Mouse (Mus musculus): ENCODE data around the gene Ulk4. TPM values are rescaled to one million over a fixed set of nuclear protein-coding genes. Genes with fewer than 3 reads are reported as not detected.
A peak's percentile ranks its signal among the peaks of the same experiment; 100 is the strongest.

Gene Ulk4
- polyA plus RNA-seq, 1 experiment = 5.9 TPM

DNA sequence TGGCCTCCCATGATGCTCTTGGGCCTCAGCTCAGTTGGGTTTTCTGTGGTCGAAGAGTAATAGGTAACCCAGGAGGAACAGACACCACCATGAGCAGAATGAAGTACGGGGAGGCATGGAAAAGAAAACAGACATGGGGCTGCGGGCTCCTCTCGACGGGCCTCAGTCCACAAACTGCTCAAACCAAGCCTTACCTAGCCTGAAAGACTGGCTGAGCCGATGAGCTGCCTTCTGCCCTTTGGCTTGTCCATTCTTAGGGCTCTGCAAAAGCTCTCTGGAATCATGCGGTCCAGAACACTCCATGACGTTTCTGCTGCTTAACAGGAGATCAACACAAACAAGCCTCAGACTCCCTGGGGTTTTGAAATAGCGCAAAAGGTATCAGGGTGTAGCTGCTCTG lies 19.9 kb downstream of the Ulk4 start:
- DNase-seq (ENCODE audit: extremely low spot score in 1 of 2, low spot score in 1 of 2) = no peak

DNA sequence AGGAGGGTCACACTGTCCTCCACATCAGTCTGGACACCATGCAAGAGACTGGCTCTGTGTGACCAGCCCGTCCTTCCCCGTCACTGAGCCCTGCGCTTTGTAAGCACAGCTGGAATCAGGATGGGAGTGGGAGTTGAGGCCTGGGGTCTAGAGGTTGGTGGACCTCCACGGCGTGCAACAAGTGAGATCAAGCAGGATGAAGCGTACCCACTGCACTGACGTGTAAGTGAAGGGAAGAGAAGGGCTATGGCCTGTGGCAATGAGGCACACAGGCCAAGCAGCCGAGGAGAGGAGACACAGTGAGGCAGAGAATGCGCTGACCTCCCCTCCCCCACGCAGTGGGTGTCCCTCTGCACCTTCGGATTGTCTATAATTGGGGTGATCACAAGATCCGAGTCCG lies 22.2 kb downstream of the Ulk4 start:
- DNase-seq (ENCODE audit: extremely low spot score in 1 of 2, low spot score in 1 of 2) = no peak

DNA sequence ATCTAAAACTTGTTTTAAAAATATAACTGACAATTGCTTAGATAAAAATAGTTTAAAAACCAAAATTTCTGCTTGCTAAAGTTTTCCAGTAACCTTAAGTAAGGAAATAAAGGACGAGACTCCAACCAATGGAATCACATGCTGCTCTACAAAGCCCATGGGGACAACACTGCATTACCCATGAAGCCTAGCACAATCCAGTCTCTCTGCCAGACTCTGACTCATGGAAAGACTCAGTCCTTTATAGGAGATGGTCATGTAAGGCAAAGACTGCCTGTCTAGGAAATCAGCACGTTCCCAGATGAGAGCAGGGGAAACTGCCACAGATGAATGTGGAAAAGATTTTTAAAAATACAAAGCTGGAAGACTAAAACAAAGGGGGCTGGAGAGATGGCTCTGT lies 23.0 kb downstream of the Ulk4 start:
- DNase-seq (ENCODE audit: extremely low spot score in 1 of 2, low spot score in 1 of 2) = peak in 1 of 2 experiments; percentile 32

DNA sequence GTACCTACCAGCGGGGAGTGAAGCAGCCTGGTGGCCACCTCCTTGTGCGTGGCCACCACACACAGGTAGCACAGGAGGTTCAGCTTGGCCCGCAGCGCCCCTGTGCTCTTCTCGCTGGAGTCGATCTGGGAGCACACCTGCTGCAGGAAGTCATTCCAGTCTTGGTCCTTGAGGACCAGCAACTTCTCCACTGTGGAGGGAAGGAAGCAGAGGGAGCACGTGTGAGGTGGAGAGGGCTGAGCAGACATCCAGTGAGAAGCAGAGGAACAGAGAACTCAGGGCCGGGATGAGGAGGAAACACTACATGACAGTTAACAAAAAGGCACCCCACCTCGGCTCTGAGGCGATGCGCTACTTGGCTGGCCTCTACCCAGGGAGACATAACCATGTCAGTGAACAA lies 26.1 kb downstream of the Ulk4 start:
- no peak for DNase-seq (ENCODE audit: extremely low spot score in 1 of 2, low spot score in 1 of 2)

DNA sequence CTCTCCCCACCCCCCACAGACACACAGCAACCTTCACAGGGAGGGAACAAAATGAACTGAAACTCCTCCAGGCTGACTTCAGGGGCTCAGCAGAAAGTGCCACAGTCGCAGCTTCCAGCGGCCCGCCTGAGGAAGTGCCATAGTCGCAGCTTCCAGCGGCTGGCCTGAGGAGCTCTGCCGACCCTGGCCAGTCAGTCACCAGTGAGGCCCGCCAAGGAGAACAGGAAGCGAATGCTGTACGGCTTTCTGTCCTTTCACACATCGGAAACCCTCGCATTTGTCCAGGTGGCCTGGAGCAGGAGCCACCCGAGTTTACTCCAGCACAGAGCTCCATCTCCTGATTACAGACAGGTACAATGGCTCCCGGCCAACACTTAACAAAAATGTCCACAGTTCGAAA lies 27.2 kb downstream of the Ulk4 start:
- no peak for DNase-seq (ENCODE audit: extremely low spot score in 1 of 2, low spot score in 1 of 2)

DNA sequence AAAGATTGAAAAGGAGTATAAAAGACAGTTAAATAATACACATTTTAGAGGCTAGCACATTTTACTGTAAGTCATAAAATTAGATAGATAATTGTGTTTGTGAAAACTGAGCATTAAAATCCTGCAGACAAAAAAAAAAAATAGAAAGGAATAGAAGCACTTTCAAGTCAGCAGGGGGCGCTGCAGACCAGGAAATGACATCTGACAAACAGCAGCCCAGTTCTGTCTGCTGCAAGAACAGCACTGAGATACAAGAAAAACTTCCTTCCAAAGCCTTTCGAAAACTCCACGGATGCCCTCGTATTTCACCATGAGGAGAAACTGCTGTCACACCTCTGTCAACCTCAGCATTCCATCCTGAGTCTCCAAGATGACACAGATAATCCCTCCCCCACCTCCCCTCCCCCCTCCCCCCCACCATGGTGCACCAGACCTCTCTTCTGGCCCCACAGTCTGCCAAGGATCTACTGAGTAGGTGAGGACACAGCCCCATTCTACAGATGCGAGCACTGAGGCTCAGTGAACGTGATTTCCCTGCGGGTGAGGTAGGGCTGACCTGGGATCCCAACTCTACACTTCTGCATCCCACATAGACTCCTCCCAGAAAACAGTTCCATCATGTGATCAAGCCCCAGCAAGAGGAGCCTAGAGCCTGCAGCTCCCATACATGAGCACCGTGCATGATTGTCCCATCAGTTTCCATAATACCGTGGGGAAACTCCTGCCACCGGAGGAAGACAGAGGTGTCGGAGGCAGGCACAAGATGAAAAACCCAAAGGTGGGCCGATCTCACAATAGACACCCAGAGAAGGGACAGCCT lies 28.8 kb downstream of the Ulk4 start:
- DNase-seq (ENCODE audit: extremely low spot score in 1 of 2, low spot score in 1 of 2) = peak; percentile 53 to 94

DNA sequence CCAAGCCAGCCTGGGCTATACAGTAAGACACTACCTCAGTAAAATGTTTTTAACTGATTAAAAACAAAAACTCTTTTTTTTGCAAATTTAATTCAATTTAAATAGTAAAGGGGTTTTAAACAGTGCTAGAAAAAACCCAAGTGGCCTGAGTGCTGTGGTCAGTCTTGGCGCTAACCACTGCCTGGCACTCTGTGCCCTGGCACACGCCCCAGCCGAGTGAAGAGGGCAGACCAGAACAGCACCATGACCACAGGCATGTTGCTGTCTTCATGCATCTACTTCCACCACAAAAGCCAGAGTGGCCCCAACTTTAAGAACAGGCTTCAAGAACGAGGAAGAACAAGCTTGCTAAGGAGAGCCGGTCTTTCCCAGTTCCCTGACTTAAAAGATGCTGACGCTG lies 29.9 kb downstream of the Ulk4 start:
- no peak for DNase-seq (ENCODE audit: extremely low spot score in 1 of 2, low spot score in 1 of 2)

DNA sequence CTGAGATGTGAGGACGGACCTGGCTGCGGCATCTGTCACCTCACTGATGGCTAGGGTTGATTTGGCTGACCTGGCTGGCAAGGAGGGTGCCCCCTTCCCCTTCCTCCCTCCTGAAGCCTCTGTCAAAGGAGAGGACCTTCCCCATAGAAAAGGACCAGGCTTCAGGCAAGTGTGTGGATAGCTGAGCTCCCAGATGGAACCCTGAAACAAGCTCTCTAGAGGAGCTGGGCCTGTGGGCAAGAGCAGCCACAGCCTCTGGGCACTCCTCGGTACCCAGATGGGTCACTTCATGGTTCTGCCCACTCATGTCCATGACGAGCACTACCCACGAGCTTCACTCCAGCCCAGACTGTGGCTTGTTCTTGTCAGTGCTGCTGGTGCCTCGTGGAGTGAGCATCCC lies 34.7 kb downstream of the Ulk4 start:
- no peak for DNase-seq (ENCODE audit: extremely low spot score in 1 of 2, low spot score in 1 of 2)

DNA sequence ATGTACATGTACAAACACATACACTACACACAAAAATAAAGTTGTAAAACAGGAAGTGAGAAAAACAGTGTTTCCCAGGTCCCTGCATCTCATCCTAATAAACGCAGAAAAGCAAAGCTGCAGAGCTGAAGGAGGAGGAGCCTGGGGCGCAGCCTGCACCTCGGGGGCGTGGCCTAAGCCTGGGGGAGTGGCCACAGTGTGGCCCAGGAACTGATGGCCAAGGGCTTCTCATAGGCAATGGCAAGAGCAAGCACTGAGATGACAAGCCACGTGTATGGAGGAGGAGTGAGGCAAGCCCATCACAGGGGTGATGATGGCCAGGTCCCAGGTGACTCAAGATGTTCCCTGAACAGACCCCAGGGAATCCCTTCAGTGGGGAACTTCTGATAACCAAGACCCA lies 35.2 kb downstream of the Ulk4 start:
- DNase-seq (ENCODE audit: extremely low spot score in 1 of 2, low spot score in 1 of 2) = no peak

DNA sequence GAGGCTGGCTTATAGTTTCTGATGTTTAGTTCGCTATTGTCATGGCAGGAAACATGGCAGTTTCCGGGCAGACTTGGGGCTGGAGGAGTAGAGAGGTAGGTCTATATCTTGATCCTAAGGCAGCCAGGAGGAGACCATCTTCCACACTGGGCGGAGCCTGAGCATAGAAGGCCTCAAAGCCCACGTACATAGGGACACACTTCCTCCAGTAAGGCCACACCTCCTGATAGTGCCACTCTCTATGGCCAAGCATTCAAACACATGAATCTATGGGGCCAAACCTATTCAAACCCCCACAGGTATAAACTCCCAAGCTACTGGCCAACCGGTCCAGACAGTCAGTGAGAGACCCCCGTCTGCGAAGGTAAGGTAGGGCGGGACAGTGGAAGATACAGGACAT lies 35.6 kb downstream of the Ulk4 start:
- DNase-seq (ENCODE audit: extremely low spot score in 1 of 2, low spot score in 1 of 2) = no peak

DNA sequence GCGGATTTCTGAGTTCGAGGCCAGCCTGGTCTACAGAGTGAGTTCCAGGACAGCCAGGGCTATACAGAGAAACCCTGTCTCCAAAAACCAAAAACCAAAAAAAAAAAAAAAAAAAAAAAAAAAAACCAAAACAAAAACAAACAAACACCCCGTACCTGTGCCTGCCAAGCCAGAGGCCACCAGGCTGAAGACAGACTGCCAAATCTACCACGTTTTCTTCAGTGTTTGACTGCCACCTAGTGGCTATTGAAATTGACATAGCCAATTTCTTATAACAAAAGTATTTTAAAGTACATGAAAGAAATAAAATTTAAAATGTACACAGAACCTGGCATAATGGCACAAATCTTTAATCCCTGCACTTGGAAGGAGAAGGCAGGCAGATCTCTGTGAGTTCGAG lies 36.8 kb downstream of the Ulk4 start:
- DNase-seq (ENCODE audit: extremely low spot score in 1 of 2, low spot score in 1 of 2) = peak in 1 of 2 experiments; percentile 88

DNA sequence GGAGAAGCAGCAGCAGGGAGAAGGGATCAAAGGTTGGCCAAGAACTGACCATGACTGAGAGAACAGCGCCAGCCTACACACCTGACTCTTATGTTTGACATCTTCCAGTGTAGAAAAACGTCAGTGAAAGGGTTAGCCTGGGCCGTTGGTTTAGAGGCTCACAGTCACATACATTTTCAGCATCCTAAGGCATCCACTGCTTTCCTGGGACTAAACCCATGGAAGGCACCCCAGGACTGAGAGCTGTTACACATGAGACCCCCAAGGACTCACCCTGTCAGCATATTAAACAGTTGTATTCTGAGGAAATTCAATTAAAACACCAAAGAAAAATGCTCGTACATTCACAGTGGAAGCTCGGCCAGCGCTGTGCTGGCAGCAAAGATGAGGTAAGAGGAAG lies 37.4 kb downstream of the Ulk4 start:
- no peak for DNase-seq (ENCODE audit: extremely low spot score in 1 of 2, low spot score in 1 of 2)

DNA sequence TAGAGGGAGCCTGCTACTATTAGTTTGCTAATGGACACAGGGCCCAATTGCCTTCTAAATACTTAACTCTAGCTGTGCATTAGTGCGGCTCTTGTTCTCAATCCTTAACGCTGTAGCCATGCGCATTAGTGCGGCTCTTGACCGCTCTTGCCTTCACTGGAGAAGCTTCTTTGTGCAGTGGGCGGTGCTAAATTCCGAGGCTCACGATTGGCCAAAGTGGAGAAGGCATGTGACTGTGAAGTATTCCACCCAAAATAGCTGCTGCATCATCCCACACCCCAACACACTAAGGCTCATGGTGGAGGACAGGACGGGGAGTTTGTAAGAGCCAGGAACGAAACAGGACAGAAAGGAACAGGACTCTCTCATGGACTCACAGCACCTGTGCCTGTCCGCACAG lies 58.4 kb downstream of the Ulk4 start:
- DNase-seq (ENCODE audit: extremely low spot score in 1 of 2, low spot score in 1 of 2) = no peak

DNA sequence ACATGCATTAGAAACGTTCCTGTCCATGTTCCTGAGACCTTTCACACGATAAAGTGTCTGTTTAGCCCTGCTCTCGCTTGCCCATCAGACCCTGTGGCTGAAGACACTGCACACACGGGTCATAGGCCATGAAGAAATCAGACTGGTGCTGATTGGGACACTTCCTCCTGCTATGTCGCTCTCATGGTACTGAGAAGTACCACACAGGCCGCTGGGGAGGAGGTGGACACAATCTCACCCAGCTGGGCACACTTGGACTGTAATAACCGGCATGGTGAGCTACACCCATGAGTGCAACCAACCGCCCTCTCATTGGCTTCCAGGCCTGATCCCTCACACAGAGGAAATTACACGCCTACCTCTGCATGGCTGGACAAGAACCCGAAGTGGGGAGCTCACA lies 58.8 kb downstream of the Ulk4 start:
- no peak for DNase-seq (ENCODE audit: extremely low spot score in 1 of 2, low spot score in 1 of 2)

DNA sequence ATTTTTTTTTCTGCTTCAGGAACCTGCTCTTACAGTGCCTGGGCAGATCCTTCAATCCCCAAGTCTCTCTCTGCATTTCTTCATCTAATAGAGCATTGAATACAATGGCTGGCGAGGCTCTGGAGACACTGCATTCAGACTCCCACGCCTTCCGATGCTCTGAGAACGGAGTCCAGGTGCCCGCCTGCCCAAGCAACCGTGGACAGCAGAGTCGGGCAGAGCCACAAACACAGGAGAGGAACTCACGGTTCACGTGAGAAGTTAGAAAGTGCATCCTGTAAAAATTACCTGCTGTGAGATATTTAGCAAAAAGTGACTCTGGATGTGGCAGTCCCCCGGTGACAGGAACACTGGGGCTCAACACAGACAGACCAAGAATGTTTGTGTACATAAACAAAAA lies 59.3 kb downstream of the Ulk4 start:
- DNase-seq (ENCODE audit: extremely low spot score in 1 of 2, low spot score in 1 of 2) = no peak

DNA sequence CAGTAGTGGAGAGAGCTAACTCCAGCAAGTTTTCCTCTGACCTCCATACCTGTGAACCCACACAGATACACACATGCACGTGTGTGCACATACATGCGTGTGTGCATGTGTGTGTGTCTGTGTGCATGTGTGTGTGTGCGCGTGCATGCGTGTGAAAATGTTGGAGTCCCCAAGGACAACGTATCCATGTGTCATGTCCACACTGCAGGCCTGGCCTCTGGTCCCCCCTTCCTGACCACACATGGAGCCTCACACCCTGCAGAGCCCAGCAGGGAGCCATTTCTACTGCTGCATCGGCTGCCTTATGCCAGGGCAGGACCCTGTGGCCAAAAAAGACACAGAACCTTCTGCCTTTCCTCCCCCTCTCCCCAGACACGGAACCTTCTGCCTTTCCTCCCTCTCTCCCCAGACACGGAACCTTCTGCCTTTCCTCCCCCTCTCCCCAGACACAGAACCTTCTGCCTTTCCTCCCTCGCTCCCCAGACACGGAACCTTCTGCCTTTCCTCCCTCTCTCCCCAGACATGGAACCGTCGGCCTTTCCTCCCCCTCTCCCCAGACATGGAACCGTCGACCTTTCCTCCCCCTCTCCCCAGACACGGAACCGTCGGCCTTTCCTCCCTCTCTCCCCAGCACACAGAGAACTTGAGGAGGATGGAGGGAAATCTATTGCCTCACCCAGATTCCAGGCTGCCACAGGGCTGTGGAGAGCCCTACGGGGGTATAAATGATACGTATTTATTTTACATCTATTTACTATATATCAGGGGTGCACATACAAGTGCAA lies 60.3 kb downstream of the Ulk4 start:
- DNase-seq (ENCODE audit: extremely low spot score in 1 of 2, low spot score in 1 of 2) = peak in 1 of 2 experiments; percentile 23

DNA sequence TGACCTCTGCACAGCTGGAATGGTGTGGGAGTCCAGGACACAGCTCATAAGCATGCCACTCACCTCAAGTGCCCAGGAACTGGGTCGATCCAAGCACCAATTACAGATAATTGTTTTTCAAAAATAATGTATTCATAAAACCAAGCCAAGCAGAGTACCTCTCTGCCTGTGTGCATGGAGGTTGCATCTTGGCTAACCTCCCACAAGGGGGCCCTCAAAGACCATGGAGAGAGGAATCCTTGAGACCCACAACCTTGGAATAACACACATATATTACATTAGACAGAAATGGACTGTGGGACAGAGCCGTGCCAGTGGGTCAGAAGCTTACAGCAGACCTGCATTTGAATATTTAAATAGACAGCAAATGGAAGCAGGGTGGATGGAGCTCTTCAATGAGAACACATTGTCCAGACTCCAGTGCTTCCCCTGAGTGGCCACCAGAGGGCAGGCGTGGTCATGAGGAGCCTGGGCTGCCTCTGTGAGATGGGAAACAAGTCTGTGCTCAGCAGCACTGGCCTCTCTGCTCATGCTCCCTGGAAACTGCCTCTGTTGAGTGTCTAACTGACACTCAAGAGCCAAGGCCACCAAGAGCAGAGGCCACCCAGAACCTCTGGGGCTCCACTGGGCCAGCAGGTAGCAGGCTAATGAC lies 61.5 kb downstream of the Ulk4 start:
- DNase-seq (ENCODE audit: extremely low spot score in 1 of 2, low spot score in 1 of 2) = peak in 1 of 2 experiments; percentile 77

DNA sequence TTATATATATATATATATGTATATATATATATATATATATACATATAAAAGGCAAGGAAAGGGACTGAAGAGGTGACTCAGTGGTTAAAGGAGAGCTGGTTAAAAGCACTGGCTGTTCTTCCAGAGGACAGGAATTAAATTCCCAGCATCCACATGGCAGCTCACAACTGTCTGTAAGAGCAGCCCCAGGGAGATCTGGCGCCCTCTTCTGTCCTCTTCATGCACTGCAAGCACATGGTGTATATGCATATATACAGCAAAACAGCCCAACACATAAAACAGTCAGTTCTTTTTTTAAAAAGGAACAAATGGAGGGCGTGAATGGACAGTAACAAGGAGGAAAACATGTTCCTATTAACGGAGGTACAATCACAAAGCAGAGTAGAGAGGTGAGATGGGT lies 64.7 kb downstream of the Ulk4 start:
- no peak for DNase-seq (ENCODE audit: extremely low spot score in 1 of 2, low spot score in 1 of 2)

DNA sequence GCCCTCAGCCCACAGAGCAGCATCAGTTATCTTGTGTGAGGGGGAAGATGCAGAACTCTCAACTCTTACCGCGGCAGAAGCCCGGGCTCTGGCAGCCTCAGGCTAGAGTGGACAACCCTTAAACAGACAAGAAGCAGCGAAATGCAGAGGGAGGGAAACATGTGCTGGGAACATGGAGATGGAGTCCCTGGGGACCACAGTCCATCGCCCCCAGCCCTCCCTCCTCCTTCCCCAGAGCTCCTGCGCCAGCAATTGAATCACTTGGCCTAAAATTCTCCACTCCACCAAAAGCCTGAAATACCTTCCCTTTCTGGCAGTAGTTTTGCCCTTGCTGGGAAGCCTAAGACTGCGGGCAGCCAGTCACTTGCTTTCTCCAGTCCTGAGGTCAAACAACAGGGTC lies 72.0 kb downstream of the Ulk4 start:
- no peak for DNase-seq (ENCODE audit: extremely low spot score in 1 of 2, low spot score in 1 of 2)

DNA sequence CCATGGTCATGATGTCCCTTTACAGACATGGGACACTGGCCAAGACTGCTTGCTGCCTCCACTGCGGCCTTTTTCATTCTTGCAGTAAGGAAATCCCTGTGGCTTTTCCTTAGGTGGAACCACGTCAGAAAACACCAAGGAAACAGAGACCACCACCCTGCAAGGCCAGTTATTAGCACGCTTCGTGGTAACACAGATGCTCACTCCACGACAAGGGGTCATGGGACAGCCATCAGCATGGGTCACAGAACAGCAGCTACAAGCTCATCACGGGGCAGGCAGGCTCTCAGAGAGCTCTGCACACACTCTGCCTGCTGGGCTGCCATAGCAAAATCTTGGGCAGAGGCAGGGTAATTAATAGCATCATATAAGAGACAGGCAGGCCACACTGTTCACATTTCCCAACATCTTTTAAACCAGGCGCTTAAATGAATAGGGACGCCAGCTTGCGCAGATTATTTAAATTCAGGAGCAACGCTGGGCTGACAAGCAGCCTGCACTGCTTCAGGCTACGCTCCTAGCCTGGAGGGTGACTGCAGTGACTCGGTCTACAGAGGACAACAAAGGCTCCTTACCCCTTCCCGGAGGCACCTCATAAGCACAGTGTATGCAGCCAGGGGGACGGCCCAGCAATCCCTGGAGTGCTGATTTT lies 72.7 kb downstream of the Ulk4 start:
- DNase-seq (ENCODE audit: extremely low spot score in 1 of 2, low spot score in 1 of 2) = no peak

DNA sequence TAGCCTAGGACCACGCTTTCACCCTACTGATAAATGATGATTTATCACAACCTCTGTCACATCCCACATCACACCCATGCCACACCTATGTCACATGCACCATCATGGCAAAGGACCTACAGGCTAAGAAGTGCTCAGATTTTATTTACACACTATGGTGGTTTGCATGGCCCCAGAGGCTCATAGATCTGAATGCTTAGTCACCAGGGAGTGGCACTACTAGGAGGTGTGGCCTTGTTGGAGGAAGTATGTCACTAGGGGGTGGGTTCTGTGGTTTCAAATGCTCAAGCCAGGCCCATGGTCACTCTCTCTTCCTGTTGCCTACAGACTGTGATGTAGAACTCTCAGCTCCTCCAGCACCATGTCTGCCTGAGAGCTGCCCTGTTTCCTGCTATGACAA lies 73.3 kb downstream of the Ulk4 start:
- no peak for DNase-seq (ENCODE audit: extremely low spot score in 1 of 2, low spot score in 1 of 2)

All from frontal cortex, adult 2 months (tissue).